Mouse (Mus musculus) stomach, postnatal 0 days (tissue): ENCODE results near the gene Amd1. TPM values are rescaled to one million over a fixed set of nuclear protein-coding genes. Genes with fewer than 3 reads are reported as not detected.
A peak's percentile ranks its signal among the peaks of the same experiment; 100 is the strongest.

Experiments used
- ATAC-seq: fragments of 200-750 bp; cut with Nextera tagmentation; 2 replicates; pipeline ENCODE4 v1.8.0; 2017; ENCODE audit not compliant: low FRiP score, low TSS enrichment
- DNase-seq: peaks from one replicate; pipeline ENCODE4 v3.0.0-alpha.2; 2016; ENCODE audit warnings: low spot score
- H3K27ac ChIP-seq: fragments of 300-500 bp; sonication (generic); replicated peaks from 2 replicates; pipeline ENCODE4 v1.5.1; 2014; ENCODE audit warnings: mild to moderate bottlenecking, control low read depth
- H3K27me3 ChIP-seq: fragments of 300-500 bp; sonication (generic); 2 replicates; pipeline ENCODE4 v1.6.1; 2014; ENCODE audit warnings: low read length; ENCODE audit not compliant: control insufficient read depth, insufficient read depth
- H3K36me3 ChIP-seq: fragments of 300-500 bp; sonication (generic); 2 replicates; pipeline ENCODE4 v1.6.1; 2014; ENCODE audit warnings: low read length, mixed read lengths; ENCODE audit not compliant: control insufficient read depth, insufficient read depth
- H3K4me1 ChIP-seq: fragments of 300-500 bp; sonication (generic); replicated peaks from 2 replicates; pipeline ENCODE4 v1.6.1; 2014; ENCODE audit warnings: antibody characterized with exemption; ENCODE audit not compliant: control insufficient read depth, insufficient read depth
- H3K4me2 ChIP-seq: fragments of 300-500 bp; sonication (generic); replicated peaks from 2 replicates; pipeline ENCODE4 v1.6.1; 2014; ENCODE audit warnings: low read depth, mild to moderate bottlenecking, control low read depth, moderate library complexity
- H3K4me3 ChIP-seq: fragments of 300-500 bp; sonication (generic); 2 replicates; pipeline ENCODE4 v1.5.1; 2014; ENCODE audit warnings: low read depth, low read length, control low read depth
- H3K9ac ChIP-seq: fragments of 300-500 bp; sonication (generic); 2 replicates; pipeline ENCODE4 v1.6.1; 2014; ENCODE audit warnings: mild to moderate bottlenecking, low read length, control low read depth, mixed read lengths
- H3K9me3 ChIP-seq: fragments of 300-500 bp; sonication (generic); 2 replicates; pipeline ENCODE4 v1.6.1; 2016; ENCODE audit warnings: low read length; ENCODE audit not compliant: control insufficient read depth
- CTCF ChIP-seq: IDR thresholded peaks from 2 replicates; pipeline ENCODE4 v1.5.1; 2016; ENCODE audit warnings: antibody characterized with exemption, low read depth, mild to moderate bottlenecking, moderate library complexity
- EP300 ChIP-seq: optimal IDR thresholded peaks from 2 replicates; pipeline ENCODE3; 2016; ENCODE audit warnings: antibody characterized with exemption
- WGBS: fragments of 180-500 bp; shearing (Covaris S2); extraction: QIAGEN DNeasy Blood & Tissue Kit; methylation state at CpG from one replicate; pipeline ENCODE4 v1.1.7; 2014; 5-methylcytosine and 5-hydroxymethylcytosine counted together
- polyA plus RNA-seq: library from polyadenylated mRNA; unstranded; fragments of >200 nt; fragmentation: Nextera tagmentation; extraction: Ambion mirVana; gene quantifications from 2 replicates; pipeline ENCODE4 v1.2.1, GENCODE M21; 2015

The Amd1 gene
- polyA plus RNA-seq, 1 experiment from 2014 or later: 48.0 TPM

- no peaks in the 10 kb centered on the region for H3K27me3 ChIP-seq
- TF ChIP-seq CTCF (no peak), EP300 (no peak)
- ATAC-seq (no peak), DNase-seq (no peak)
- H3K36me3 ChIP-seq: peaks cover 2% of the 10 kb centered on the region; the same call in 1 of the 2 replicates
- no peak overlapping the region for H3K4me3 ChIP-seq
- 86% methylated on average over 1 of the region's 1 CpGs for WGBS
- no peaks in the 10 kb centered on the region for H3K4me1 ChIP-seq
- no peak overlapping the region for H3K4me2 ChIP-seq
- H3K27ac ChIP-seq: no peak overlapping the region
- H3K9me3 ChIP-seq: no peaks in the 10 kb centered on the region
- no peak overlapping the region for H3K9ac ChIP-seq
These were observed 15.2 kb downstream of the Amd1 start for GRCm38 (mm10) chr10:40286767-40287166.

GRCm38 (mm10) chr10:40285571-40285970 is 16.4 kb downstream of the Amd1 start:
- no peaks in the 10 kb centered on the region for H3K9me3 ChIP-seq
- no peak overlapping the region for H3K27ac ChIP-seq
- H3K36me3 ChIP-seq: peaks cover 2% of the 10 kb centered on the region; the same call in 1 of the 2 replicates
- no peak overlapping the region for H3K4me2 ChIP-seq
- TF ChIP-seq CTCF (no peak), EP300 (no peak)
- ATAC-seq (no peak), DNase-seq (no peak)
- no peak overlapping the region for H3K4me3 ChIP-seq
- H3K9ac ChIP-seq: no peak overlapping the region
- H3K4me1 ChIP-seq: no peaks in the 10 kb centered on the region
- 85% methylated on average over 1 of the region's 1 CpGs for WGBS
- H3K27me3 ChIP-seq: no peaks in the 10 kb centered on the region

- H3K4me2 ChIP-seq: no peak overlapping the region
- no peak overlapping the region for H3K9ac ChIP-seq
- H3K27ac ChIP-seq: no peak overlapping the region
- ATAC-seq: no peak
- H3K4me3 ChIP-seq: no peak overlapping the region
- H3K27me3 ChIP-seq: no peaks in the 10 kb centered on the region
- H3K36me3 ChIP-seq: peaks cover 2% of the 10 kb centered on the region; the same call in 1 of the 2 replicates
- 94% methylated on average over 3 of the region's 3 CpGs for WGBS
- DNase-seq: no peak
- H3K4me1 ChIP-seq: no peaks in the 10 kb centered on the region
- no peaks in the 10 kb centered on the region for H3K9me3 ChIP-seq
- no peak for TF ChIP-seq EP300
- TF ChIP-seq CTCF: no peak
These were observed 17.0 kb downstream of the Amd1 start for GRCm38 (mm10) chr10:40284997-40285396.

- peak; percentile 19; the same call in 1 of the 2 replicates for ATAC-seq
These were observed 17.7 kb downstream of the Amd1 start for GRCm38 (mm10) chr10:40284179-40284831.

GRCm38 (mm10) chr10:40283636-40284035 is 18.4 kb downstream of the Amd1 start:
- H3K4me1 ChIP-seq: no peaks in the 10 kb centered on the region
- no peaks in the 10 kb centered on the region for H3K9me3 ChIP-seq
- H3K4me3 ChIP-seq: no peak overlapping the region
- no peak overlapping the region for H3K27ac ChIP-seq
- H3K4me2 ChIP-seq: no peak overlapping the region
- no peaks in the 10 kb centered on the region for H3K27me3 ChIP-seq
- H3K36me3 ChIP-seq: no peaks in the 10 kb centered on the region; the same call in 1 of the 2 replicates
- no peak for TF ChIP-seq CTCF
- TF ChIP-seq EP300: no peak
- ATAC-seq (no peak), DNase-seq (no peak)
- H3K9ac ChIP-seq: no peak overlapping the region
- 92% methylated on average over 9 of the region's 9 CpGs for WGBS

More at GRCm38 (mm10) chr10:40284179-40284831, 17.7 kb downstream of the Amd1 start:
- TF ChIP-seq EP300: no peak
- TF ChIP-seq CTCF: no peak
- Histone ChIP-seq H3K9me3 (no peaks in the 10 kb centered on the region), H3K9ac (no peak overlapping the region), H3K27me3 (no peaks in the 10 kb centered on the region), H3K4me2 (no peak overlapping the region), H3K36me3 (no peaks in the 10 kb centered on the region; the same call in 1 of the 2 replicates), H3K27ac (no peak overlapping the region), H3K4me1 (no peaks in the 10 kb centered on the region), H3K4me3 (no peak overlapping the region)
- WGBS: 84% methylated on average over 10 of the region's 10 CpGs
- no peak for DNase-seq

GRCm38 (mm10) chr10:40281565-40281964 is 20.4 kb downstream of the Amd1 start:
- Histone ChIP-seq H3K9ac (no peak overlapping the region), H3K27ac (peak overlapping the region; percentile 45; the same call in 1 of the 2 replicates), H3K9me3 (no peaks in the 10 kb centered on the region), H3K4me3 (no peak overlapping the region), H3K4me1 (no peaks in the 10 kb centered on the region), H3K4me2 (no peak overlapping the region), H3K36me3 (no peaks in the 10 kb centered on the region; the same call in 1 of the 2 replicates), H3K27me3 (no peaks in the 10 kb centered on the region)
- WGBS: 74% methylated on average over 2 of the region's 2 CpGs
- TF ChIP-seq CTCF (no peak), EP300 (no peak)
- ATAC-seq (peak; percentile 85), DNase-seq (no peak)
